Mouse (Mus musculus) CH12.LX (cell line): Measurements from ENCODE around the gene Map3k7. TPM values are rescaled to one million over a fixed set of nuclear protein-coding genes. Genes with fewer than 3 reads are reported as not detected.

Experiments
- DNase-seq: peaks from one replicate; pipeline ENCODE4 v3.0.0-alpha.2; 2013; ENCODE audit errors: extremely low read depth
- H3K27ac ChIP-seq: 2 replicates; pipeline ENCODE4 v1.5.1; 2012; ENCODE audit warnings: low read depth, mild to moderate bottlenecking, control low read depth, moderate library complexity; ENCODE audit not compliant: insufficient read depth
- H3K27me3 ChIP-seq: replicated peaks from 2 replicates; pipeline ENCODE3; 2012; ENCODE audit warnings: inconsistent platforms
- H3K36me3 ChIP-seq, 2 experiments: replicated peaks in 1 of 2; 2 replicates each; pipeline versions ENCODE3 to v1.6.1; 2012; ENCODE audit warnings: inconsistent platforms in 1 of 2, low read length in 1 of 2, mild to moderate bottlenecking in 1 of 2, mixed read lengths in 1 of 2, moderate library complexity in 1 of 2; ENCODE audit not compliant: control insufficient read depth in 1 of 2, insufficient read depth in 1 of 2
- H3K4me1 ChIP-seq, 2 experiments: 2 replicates each; pipeline ENCODE4 v1.6.1; 2012; ENCODE audit warnings: inconsistent platforms in 1 of 2, moderate library complexity in 1 of 2; ENCODE audit not compliant: insufficient read depth in 2 of 2, control insufficient read depth in 1 of 2
- H3K4me2 ChIP-seq: 2 replicates; pipeline ENCODE4 v1.6.1; 2012; ENCODE audit warnings: low read depth, mild to moderate bottlenecking, control low read depth; ENCODE audit not compliant: poor library complexity, insufficient read depth, severe bottlenecking
- H3K4me3 ChIP-seq, 3 experiments: fragments of 150-350 bp in 1 of 3; sonication (generic) in 1 of 3; replicated peaks in 1 of 3; 2 replicates each; pipeline versions ENCODE3 to v1.5.1; 2011 to 2012; ENCODE audit warnings: low read depth in 2 of 3, low read length in 2 of 3, mild to moderate bottlenecking in 2 of 3, moderate library complexity in 2 of 3, control low read depth in 1 of 3, improper control_type of control experiment in 1 of 3, inconsistent platforms in 1 of 3, mixed read lengths in 1 of 3; ENCODE audit not compliant: poor library complexity in 1 of 3
- H3K79me2 ChIP-seq: replicated peaks from 2 replicates; pipeline ENCODE4 v1.6.1; 2012; ENCODE audit warnings: mild to moderate bottlenecking, moderate library complexity; ENCODE audit not compliant: control insufficient read depth, poor library complexity, insufficient read depth, severe bottlenecking; ENCODE audit errors: extremely low read depth
- H3K9ac ChIP-seq: 2 replicates; pipeline ENCODE4 v1.6.1; 2012; ENCODE audit warnings: low read depth, mild to moderate bottlenecking, control low read depth, moderate library complexity; ENCODE audit not compliant: insufficient read depth
- H3K9me3 ChIP-seq: replicated peaks from 2 replicates; pipeline ENCODE3; 2012; ENCODE audit warnings: low read length, inconsistent platforms, mixed read lengths
- BHLHE40 ChIP-seq: IDR thresholded peaks from 2 replicates; pipeline ENCODE4 v1.6.1; 2011; ENCODE audit warnings: mild to moderate bottlenecking, low read depth, low read length, improper control_type of control experiment
- CHD2 ChIP-seq: IDR thresholded peaks from 2 replicates; pipeline ENCODE4 v1.6.1; 2011; ENCODE audit warnings: low read length, improper control_type of control experiment
- CTCF ChIP-seq, 2 experiments: IDR thresholded peaks in 1 of 2; conservative IDR thresholded peaks in 1 of 2; 2 replicates each; pipeline ENCODE4 v1.5.1; 2011 to 2012; ENCODE audit warnings: low read depth in 2 of 2, low read length in 2 of 2, improper control_type of control experiment in 1 of 2, inconsistent platforms in 1 of 2, mild to moderate bottlenecking in 1 of 2, moderate library complexity in 1 of 2
- ELF1 ChIP-seq: IDR thresholded peaks from 2 replicates; pipeline ENCODE4 v1.6.1; 2014; ENCODE audit warnings: low read depth, mild to moderate bottlenecking, inconsistent platforms, low read length, improper control_type of control experiment
- EP300 ChIP-seq: IDR thresholded peaks from 2 replicates; pipeline ENCODE4 v1.6.1; 2011; ENCODE audit warnings: low read length, improper control_type of control experiment
- GABPA ChIP-seq: IDR thresholded peaks from 2 replicates; pipeline ENCODE4 v1.6.1; 2012; ENCODE audit warnings: low read depth, low read length, improper control_type of control experiment, inconsistent platforms; ENCODE audit not compliant: insufficient replicate concordance
- HCFC1 ChIP-seq: IDR thresholded peaks from 2 replicates; pipeline ENCODE4 v1.6.1; 2012; ENCODE audit warnings: low read depth, mild to moderate bottlenecking, inconsistent platforms, low read length, improper control_type of control experiment
- IRF4 ChIP-seq: IDR thresholded peaks from 2 replicates; pipeline ENCODE4 v1.6.1; 2014; ENCODE audit warnings: low read depth, mild to moderate bottlenecking, inconsistent platforms, low read length, improper control_type of control experiment
- KAT2A ChIP-seq: IDR thresholded peaks from 2 replicates; pipeline ENCODE4 v1.6.1; 2012; ENCODE audit warnings: low read length, improper control_type of control experiment, inconsistent platforms; ENCODE audit not compliant: insufficient replicate concordance
- MAFK ChIP-seq: IDR thresholded peaks from 2 replicates; pipeline ENCODE4 v1.6.1; 2011; ENCODE audit warnings: low read length, improper control_type of control experiment; ENCODE audit not compliant: insufficient replicate concordance
- MAZ ChIP-seq: IDR thresholded peaks from 2 replicates; pipeline ENCODE4 v1.6.1; 2012; ENCODE audit warnings: low read depth, mild to moderate bottlenecking, inconsistent platforms, low read length, improper control_type of control experiment, moderate library complexity
- MXI1 ChIP-seq: IDR thresholded peaks from 2 replicates; pipeline ENCODE4 v1.6.1; 2011; ENCODE audit warnings: mild to moderate bottlenecking, low read depth, low read length, improper control_type of control experiment
- MYC ChIP-seq: IDR thresholded peaks from 2 replicates; pipeline ENCODE4 v1.6.1; 2011; ENCODE audit warnings: low read depth, mild to moderate bottlenecking, improper control_type of control experiment, low read length
- NELFE ChIP-seq: IDR thresholded peaks from 2 replicates; pipeline ENCODE4 v1.6.1; 2011; ENCODE audit warnings: low read depth, low read length, improper control_type of control experiment
- PAX5 ChIP-seq: IDR thresholded peaks from 2 replicates; pipeline ENCODE4 v1.6.1; 2012; ENCODE audit warnings: low read length, inconsistent platforms, mixed read lengths
- RAD21 ChIP-seq: IDR thresholded peaks from 2 replicates; pipeline ENCODE4 v1.6.1; 2011; ENCODE audit warnings: low read depth, mild to moderate bottlenecking, low read length, improper control_type of control experiment, moderate library complexity
- RCOR1 ChIP-seq: conservative IDR thresholded peaks from 2 replicates; pipeline ENCODE4 v1.6.1; 2012; ENCODE audit warnings: low read depth, mild to moderate bottlenecking, inconsistent platforms, low read length, improper control_type of control experiment
- SMC3 ChIP-seq: IDR thresholded peaks from 2 replicates; pipeline ENCODE4 v1.6.1; 2011; ENCODE audit warnings: low read depth, low read length, improper control_type of control experiment
- TBP ChIP-seq: conservative IDR thresholded peaks from 2 replicates; pipeline ENCODE4 v1.6.1; 2011; ENCODE audit warnings: low read depth, low read length, improper control_type of control experiment
- USF1 ChIP-seq: IDR thresholded peaks from 2 replicates; pipeline ENCODE4 v1.6.1; 2014; ENCODE audit warnings: low read depth, mild to moderate bottlenecking, inconsistent platforms, low read length, improper control_type of control experiment
- USF2 ChIP-seq: conservative IDR thresholded peaks from 2 replicates; pipeline ENCODE4 v1.6.1; 2011; ENCODE audit warnings: low read depth, low read length, improper control_type of control experiment
- ZC3H11A ChIP-seq: IDR thresholded peaks from 2 replicates; pipeline ENCODE4 v1.6.1; 2012; ENCODE audit warnings: low read depth, mild to moderate bottlenecking, inconsistent platforms, low read length, improper control_type of control experiment
- ZMIZ1 ChIP-seq: IDR thresholded peaks from 2 replicates; pipeline ENCODE4 v1.6.1; 2012; ENCODE audit warnings: low read depth, mild to moderate bottlenecking, inconsistent platforms, low read length, improper control_type of control experiment
- ZNF384 ChIP-seq: IDR thresholded peaks from 2 replicates; pipeline ENCODE4 v1.6.1; 2012; ENCODE audit warnings: low read depth, low read length, improper control_type of control experiment, inconsistent platforms
- dilution Hi-C: fragments of 300-500 bp; cut with MboI; formaldehyde crosslinking; loops from 2 replicates; pipeline ENCODE4 v1.14.3; 2020; ENCODE audit warnings: low sequenced_read_pairs; ENCODE audit not compliant: extremely low pct_unique_long_range_greater_than_20kb, extremely low pct_ligation_motif_present
- in situ Hi-C: fragments of 300-500 bp; cut with MboI; formaldehyde crosslinking; loops from 3 replicates; pipeline ENCODE4 v1.14.3; 2019; ENCODE audit warnings: low sequenced_read_pairs, low pct_ligation_motif_present, low pct_unique_long_range_greater_than_20kb, mixed read lengths
- polyA plus RNA-seq: library from polyadenylated mRNA; unstranded; fragments of >175 nt; gene quantifications from 2 replicates; pipeline ENCODE4 v1.2.1, GENCODE M21; 2012; ENCODE audit warnings: low read depth; ENCODE audit not compliant: insufficient read length
- total RNA-seq, 2 experiments: library from RNA; depleted of rRNA; stranded (reverse); fragments of 300-350 nt in 1 of 2; fragments of >200 nt in 1 of 2; gene quantifications; 2 replicates each; pipeline ENCODE4 v1.2.3; 2012 to 2014

The Map3k7 gene
- total and polyA plus RNA-seq, 3 experiments: 41.7 to 63.7 (median 43.9) TPM

GRCm38 (mm10) chr4:32056441-32056840, 92.5 kb downstream of the Map3k7 start:
- dilution Hi-C loops: no loop called here
- no peaks in the 10 kb centered on the region for H3K9me3 ChIP-seq
- DNase-seq: no peak
- peak overlapping the region; percentile 98 for H3K4me2 ChIP-seq
- TF ChIP-seq RCOR1: no peak
- TF ChIP-seq EP300: no peak
- no peak for TF ChIP-seq PAX5
- TF ChIP-seq ELF1: no peak
- peaks cover 3 to 7% of the 10 kb centered on the region in 2 experiments; a peak in 3 of 4 replicates for H3K4me1 ChIP-seq
- no peaks in the 10 kb centered on the region for H3K79me2 ChIP-seq
- in situ Hi-C loops: loop anchor here (10.0 kb wide), 3 partner anchors 82 to 508 kb away; no protein-coding TSS in a partner anchor
- no peak overlapping the region for H3K4me3 ChIP-seq
- no peaks in the 10 kb centered on the region for H3K36me3 ChIP-seq
- no peak overlapping the region for H3K9ac ChIP-seq
- no peaks in the 10 kb centered on the region for H3K27me3 ChIP-seq
- H3K27ac ChIP-seq: no peak overlapping the region

GRCm38 (mm10) chr4:32057102-32057501, 93.2 kb downstream of the Map3k7 start:
- peaks cover 3 to 7% of the 10 kb centered on the region in 2 experiments; a peak in 3 of 4 replicates for H3K4me1 ChIP-seq
- H3K27me3 ChIP-seq: no peaks in the 10 kb centered on the region
- dilution Hi-C loops: no loop called here
- H3K4me2 ChIP-seq: peak overlapping the region; percentile 98
- H3K9me3 ChIP-seq: no peaks in the 10 kb centered on the region
- no peaks in the 10 kb centered on the region for H3K79me2 ChIP-seq
- TF ChIP-seq BHLHE40 (no peak), MAFK (peak; percentile 76; the same call in 1 of the 2 replicates), IRF4 (peak; percentile 11; the same call in 1 of the 2 replicates), USF1 (no peak), USF2 (no peak), SMC3 (peak; percentile 57), ZNF384 (no peak), RAD21 (peak; percentile 37), CTCF (conservative IDR thresholded peaks at IDR 0.05 in 1 of 2, IDR thresholded peaks at IDR 0.05 in 1 of 2; ENCODE audit: low read depth in 2 of 2, low read length in 2 of 2) (peak; percentile 56 to 79; a peak in 3 of 4 replicates), CHD2 (no peak), ZMIZ1 (no peak)
- H3K4me3 ChIP-seq: no peak overlapping the region
- peak; percentile 62 for DNase-seq
- H3K27ac ChIP-seq: no peak overlapping the region
- H3K9ac ChIP-seq: no peak overlapping the region
- H3K36me3 ChIP-seq: no peaks in the 10 kb centered on the region
- in situ Hi-C loops: loop anchor here (10.0 kb wide), 3 partner anchors 82 to 508 kb away; no protein-coding TSS in a partner anchor

GRCm38 (mm10) chr4:32060686-32061085, 96.8 kb downstream of the Map3k7 start:
- Histone ChIP-seq H3K4me1 (peaks cover 2 to 7% of the 10 kb centered on the region in 2 experiments; a peak in 3 of 4 replicates), H3K9ac (no peak overlapping the region), H3K27me3 (no peaks in the 10 kb centered on the region), H3K4me3 (no peak overlapping the region), H3K36me3 (no peaks in the 10 kb centered on the region), H3K9me3 (no peaks in the 10 kb centered on the region), H3K4me2 (no peak overlapping the region)
- dilution Hi-C loops: no loop called here
- no peak for TF ChIP-seq GABPA
- TF ChIP-seq MAFK: no peak
- no peak for TF ChIP-seq IRF4
- TF ChIP-seq HCFC1: no peak
- no peak for TF ChIP-seq MXI1
- TF ChIP-seq MYC: no peak
- no peak for TF ChIP-seq BHLHE40
- no peak for TF ChIP-seq KAT2A
- TF ChIP-seq USF2: no peak
- no peak for TF ChIP-seq NELFE
- TF ChIP-seq ZC3H11A: no peak
- no peak for TF ChIP-seq MAZ
- no peak for TF ChIP-seq ELF1
- no peak for TF ChIP-seq TBP
- no peak for TF ChIP-seq EP300
- TF ChIP-seq, all 38 proteins: peak for 0
- no peaks in the 10 kb centered on the region for H3K79me2 ChIP-seq
- in situ Hi-C loops: no loop called here
- no peak for DNase-seq
- H3K27ac ChIP-seq: no peak overlapping the region
